Mouse (Mus musculus) embryo, embryonic 10 days (tissue): ENCODE measurements at regions not wholly inside any gene's neighbourhood (a gene's known extent, or its start where the extent isn't known, plus 50 kb on each side); places are given as distances from the start of the nearest gene placed in this dataset.
A peak's percentile ranks its signal among the peaks of the same experiment; 100 is the strongest.

Experiments
- DNase-seq: peaks from one replicate; pipeline ENCODE4 v3.0.0-alpha.2; 2015; ENCODE audit warnings: low spot score

DNA sequence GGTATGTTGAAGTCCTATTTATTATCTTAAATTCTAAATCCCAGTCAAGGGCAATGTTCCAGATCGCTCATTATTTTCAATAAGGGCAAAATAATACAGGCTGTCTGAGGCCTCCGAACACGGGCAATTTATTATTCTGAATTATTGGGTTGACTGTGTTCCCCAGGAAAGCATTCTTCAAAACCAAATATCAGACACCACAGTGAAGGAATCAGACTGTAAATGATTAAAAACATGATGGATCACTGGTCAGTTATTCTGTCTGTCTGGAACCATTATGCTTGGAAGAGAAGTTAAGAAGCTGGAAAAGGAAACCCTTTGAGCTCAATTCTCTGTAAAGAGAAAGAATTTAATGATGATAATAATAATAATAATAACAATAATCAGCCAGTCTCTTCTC is 417.4 kb upstream of the Dcn start:
- no peak for DNase-seq

DNA sequence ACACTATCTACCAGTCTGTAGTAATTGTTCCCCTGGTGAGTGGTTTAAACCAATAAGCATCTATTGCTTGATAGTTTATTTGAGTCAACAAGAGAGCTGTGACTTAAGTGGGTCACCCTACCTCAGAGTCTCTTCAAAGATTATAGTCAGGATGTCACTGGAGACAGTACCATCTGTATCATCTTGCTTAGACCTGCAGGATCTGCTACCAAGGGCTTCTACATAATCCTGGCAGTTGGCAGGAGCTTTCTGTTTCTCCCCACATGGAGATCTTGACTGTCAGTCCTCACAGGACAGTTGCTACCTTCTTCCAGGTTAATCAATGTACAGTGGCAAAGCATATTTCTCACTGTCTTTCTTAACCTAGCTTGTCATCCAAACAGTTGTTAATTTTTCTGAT is 414.9 kb upstream of the Dcn start:
- DNase-seq = no peak

DNA sequence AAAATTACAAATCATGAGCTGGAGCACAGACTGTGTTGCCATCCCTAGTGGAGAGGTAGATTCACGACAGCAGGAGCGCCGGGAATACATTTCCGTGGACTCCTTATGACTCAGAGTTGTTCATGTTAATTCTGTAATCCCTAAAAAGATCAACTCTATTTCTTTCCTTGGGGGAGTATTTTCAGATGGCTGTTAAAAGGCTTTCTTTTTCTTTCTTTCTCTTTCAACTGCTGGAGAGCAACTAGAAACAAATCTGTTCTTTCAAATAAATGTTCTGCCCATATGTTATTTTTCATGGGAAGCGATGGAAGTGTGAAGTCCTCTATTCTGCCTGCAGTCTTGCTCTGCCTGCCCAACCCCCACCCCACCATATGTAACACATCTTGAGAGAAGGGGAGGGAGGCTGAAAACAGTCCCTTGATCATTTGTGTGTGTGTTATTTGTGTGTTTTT is 401.4 kb upstream of the Dcn start:
- no peak for DNase-seq

DNA sequence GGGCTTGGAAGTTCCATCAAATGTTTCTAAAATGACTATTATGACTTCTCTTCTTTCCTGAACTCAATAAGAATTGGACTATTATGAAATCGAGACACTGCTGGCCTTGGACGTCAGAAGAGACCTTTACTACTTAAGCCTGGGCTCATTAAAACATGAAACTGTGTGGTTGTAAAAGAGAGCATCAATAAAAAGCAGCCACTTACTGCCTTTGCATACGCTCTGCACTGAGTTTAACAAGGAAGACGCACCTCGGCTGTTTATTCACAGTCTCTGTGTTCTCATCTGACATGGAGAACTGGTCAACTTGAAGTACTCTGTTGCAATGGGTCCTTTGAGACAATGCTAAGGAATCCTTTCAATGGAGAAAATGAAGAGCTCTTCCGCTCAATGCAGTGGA is 399.8 kb upstream of the Dcn start:
- DNase-seq = no peak

DNA sequence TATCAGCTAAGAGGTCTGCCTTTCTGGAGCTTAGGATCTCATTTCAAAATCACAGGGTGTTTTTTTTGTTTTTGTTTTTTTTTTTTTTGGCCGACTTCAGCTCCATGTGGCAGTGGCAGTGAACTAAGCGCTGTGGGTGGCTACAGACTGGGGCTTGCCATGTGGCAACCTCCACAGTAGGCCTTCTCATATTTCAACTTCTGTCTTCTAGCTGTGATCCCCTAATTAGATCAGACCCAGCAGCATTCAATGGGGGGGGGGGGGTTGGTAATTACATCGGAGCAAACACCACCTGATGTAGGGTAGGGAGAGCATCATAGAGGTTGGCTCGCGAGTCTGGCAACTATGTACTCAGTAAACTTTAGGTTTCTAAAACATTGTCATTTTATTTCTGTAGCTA is 392.1 kb upstream of the Dcn start:
- no peak for DNase-seq

DNA sequence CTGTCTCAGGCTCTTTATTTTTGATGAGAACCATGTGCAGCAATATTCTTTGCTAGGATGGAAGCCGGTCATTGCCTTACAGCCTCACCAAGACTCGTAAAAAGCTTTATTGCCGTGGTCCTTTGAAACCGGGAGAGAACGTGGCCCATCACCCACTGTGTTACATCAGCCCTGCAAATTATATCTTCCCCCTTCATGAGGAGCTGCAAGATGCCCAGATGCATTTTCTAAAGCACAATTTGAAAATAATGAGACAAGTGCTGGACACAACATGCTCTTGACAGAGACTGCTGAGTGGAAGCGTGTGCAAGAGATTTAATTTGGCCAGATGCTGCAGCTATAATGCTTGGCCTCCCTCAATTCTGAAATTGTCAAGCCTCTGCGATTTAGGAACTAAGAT is 389.2 kb upstream of the Dcn start:
- no peak for DNase-seq

DNA sequence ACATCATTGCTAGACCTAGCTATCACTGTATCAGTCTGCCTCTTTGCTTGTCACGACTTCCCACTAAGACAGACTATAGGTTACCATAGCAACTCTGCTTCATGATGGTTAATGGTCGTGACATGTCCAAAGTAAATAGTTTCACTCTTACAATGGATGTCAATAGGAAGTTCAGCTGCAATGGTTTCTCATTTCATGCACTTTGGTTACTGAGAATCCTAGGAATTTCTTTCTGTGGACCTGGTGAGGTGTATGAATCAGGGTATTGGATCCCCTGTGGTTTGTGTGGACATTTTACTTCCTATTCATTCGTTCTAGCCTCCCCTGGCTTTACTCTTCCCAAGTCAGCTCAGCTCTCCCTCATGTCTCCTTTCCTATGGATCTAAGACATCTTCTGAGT is 385.5 kb upstream of the Dcn start:
- DNase-seq = peak; percentile 16

DNA sequence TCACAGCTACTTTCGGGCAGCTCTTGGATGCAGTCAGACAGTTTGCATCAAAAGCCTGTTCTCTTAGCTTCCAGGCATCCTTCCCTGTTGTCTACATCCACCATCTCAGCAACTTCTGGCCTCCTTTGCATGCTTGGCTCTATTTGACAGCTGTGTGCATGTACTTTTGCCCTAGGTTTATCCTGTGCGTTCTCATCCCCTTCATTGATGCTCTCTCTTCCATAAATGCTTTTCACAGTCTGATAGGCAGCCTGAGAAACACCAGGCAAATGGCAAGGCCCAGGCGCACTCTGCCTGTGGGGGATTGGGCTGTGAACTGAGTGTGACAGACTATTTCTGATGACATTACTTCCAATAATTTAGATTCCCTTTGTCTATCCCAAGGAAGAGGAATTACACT is 364.9 kb upstream of the Dcn start:
- DNase-seq = no peak

DNA sequence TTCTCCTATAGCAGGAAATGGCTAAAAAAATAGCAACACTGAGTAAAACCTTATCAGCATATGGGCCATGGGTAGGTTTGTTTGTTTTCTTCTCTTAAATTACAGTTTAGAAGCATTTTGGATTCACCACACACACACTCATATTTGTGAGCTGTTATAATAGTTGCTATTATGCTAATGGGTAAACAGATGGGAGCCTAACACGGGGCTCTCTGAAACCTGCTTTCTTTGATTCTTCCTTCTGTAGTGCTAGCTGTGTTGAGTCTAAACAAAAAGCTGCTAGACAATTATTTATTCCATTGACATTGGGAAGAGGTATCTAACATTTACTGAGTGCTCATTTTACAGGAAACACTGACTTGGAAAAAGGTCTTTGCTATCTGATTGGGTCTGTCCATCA is 356.7 kb upstream of the Dcn start:
- no peak for DNase-seq

DNA sequence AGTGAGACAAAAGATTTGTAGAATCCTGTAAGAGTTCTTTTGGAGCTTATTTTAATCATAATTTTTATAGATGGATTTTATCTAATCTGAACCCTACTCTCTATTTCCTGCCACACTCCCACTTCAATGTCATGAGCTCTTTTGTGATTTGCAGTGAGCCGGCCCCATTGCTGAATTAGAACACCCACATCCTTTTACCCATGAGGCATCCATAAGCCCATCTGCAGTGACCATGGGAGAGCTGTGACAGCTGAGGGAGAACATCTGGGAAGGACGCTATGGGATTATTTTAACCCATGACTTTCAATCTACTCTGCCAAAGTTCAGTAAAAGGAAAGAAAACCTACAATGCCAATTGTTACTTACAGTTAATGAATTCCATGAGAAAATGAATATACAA is 337.8 kb upstream of the Dcn start:
- no peak for DNase-seq

DNA sequence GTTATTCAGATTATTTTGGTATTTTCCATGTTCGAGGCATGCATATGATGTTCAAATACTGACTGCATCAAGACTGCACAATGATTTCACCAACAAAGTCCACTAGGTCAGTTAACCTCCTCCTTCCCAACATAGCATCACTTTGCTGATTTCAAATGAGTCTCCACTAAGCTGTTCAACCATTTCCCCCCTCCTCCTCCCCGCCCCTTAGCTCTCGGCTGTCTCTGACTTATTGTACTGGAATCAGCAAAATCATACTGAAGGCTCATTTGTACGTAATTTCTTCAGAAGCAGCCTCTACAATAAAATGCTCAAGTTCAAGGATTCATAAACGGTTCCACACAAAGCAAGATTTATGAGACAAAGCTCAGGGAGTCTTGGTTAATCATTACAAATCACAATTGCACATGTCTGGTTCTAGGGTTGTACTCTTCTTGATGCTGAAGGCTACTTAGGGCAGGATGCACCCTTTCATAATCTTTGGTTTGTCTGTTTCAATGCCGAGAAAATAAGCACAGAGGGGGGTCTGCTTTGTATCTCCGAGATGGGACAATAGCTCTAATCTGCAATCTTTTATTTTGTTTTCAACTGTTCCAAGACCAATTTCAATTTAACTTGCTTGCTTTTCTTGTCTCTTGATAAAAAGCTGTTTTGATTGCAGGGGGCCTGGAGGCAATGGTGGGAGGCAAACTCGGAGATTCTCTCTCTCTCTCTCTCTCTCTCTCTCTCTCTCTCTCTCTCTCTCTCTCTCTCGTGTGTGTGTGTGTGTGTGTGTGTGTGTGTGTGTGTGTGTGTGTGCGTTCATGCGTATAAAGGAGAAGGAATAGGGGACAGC is 320.6 kb upstream of the Dcn start:
- DNase-seq = no peak

DNA sequence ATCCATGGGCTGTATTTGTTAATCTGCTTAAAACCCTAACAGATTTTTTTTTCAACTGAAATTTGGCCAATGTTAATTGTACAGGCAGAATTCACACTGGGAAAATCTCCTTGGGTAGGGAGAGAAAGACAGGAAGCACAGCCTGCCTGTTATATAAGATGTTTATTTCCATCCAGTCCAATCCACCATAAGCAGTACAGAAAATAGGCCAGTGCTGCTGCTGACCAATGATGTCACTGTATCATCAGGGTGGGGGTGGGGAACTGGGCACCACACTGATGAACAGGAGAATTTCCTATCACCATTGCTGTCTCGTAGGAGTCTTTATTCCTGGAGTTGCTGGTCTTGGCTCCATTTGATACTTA is 320.0 kb upstream of the Dcn start:
- no peak for DNase-seq

DNA sequence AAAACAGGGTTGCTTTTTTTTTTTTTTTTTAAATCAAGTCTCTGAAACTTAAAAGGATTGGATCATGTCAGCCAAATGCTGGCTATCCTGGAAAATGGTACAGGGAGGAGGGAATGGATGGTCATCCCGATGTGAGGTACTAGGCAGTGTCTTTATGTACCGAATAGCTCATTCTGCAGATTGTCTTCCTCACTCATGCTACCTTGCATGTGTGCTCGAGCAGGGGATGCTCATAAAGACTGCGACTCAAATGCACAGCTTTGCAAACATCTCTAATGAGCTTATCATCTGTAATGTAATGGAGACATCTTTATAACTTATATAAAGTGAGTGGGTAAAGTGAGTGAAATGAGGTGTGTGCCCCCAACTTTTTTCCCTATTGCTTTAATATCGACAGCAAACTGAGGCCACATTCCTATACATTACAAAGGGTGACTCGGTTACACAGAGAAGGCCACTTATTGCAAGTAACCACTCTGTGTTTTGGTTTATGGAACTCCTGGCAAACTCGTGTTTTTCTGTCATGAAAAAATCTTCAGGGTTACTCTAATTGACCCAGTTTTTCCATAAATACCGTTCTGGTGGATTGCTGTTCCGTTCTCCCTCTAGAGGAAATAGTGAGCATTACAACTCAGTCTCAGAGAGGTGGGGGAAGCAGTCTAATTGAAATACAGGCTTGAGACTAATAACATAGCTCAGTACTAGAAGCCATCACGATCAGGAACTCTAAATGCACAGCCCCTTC is 319.4 kb upstream of the Dcn start:
- DNase-seq = peak; percentile 80

DNA sequence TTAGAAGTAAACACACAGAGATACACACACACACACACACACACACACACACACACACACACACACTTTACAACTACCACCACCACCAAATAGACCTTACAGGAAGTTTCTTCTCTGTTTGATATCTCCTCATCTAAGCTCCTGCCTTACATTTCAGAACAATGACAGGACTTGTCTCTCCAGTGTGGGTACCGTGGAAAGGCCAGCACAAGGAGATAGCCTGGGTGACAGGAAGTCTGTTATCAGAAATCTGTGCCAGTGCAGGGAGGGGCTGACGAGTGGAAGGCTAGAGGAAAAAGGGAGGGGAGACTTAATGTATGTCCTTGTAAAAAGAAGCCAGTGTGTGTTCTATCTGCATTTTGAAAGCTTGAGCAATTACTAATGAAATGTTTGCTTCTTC is 318.5 kb upstream of the Dcn start:
- DNase-seq = no peak

DNA sequence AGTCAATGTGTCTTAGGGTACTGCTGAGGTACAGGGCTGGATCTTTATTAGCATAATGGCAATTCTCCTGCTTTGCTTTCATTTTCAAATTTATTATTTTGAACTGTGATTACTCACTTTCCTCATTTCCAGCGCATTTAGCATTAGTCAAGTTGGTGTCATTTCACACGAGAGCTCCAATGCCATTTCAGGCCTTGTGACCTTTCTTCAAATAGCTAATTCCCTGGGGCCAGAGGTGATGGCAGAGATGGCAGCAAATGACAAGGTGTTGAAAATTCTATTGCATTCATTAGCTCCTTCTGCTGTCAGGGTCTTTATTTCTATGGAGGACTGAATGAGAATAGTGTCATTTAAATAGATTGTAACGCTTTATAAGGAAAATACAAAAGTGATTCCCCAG is 300.9 kb upstream of the Dcn start:
- DNase-seq = peak; percentile 20

DNA sequence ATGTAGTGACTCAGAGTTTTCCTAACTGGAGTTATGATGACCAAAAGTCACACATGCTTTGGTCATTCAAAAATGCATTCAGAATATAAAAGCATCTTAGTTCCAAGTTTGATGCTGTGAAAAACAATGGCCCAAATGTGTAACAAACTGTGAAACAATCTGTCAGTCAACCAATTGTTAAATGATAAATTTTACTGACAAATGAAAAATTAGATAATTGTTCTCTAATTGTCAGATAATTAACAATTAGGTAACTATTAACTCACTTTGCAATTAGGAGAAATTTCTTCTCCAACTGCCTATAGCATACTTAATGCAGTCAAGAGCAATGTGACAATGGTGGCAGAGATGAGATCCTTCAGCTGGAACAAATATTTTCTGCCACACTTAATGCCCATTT is 289.7 kb upstream of the Dcn start:
- no peak for DNase-seq

DNA sequence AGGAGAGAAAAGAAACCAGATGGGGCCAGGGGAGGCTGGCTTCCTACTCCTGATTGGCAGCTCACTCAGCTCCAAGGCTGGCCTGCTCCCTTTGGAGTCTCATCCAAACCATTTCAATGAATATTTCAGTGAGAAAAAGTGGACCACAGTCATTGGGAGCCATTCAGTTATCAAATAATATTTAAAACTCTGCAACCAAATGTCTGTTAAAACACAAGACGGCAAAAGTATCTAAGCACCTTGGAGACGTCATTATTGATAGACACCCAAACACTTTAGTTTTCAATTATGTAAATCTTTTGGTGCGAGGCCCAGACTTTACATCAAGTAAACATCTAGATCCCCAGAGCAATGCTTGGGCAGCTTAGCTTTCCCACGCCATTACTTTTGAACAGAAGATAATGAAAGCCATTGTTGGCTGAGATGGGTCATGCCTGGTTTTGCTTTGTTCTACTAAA is 268.1 kb upstream of the Dcn start:
- no peak for DNase-seq

DNA sequence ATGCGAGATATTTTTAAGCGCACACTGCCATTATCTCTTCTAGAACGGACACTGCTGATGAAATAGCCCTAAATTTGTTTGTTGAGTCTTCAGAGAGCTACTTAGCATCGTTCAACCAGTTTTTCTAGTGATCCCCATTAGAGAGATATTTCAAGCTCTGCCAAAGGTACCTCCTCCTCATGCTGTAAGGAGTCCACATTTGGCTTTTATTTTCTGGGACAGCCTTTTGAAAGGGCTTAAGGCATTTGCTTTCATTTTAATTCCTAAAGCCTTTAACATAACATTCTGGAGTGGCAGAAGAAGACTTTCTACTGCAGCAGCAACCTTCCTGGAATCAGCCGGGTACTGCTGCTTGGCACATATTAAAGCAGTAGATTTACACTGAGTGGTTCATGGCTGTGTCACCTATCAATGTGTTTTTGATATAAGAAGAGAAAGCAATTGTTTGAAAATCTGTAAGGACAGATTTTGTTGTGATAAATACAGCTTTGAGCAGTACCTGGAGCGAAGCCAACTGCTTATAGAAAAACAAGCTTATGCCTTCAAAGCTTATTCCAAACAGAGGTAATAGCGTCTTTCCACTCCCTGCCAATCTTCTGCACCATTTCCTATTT is 267.5 kb upstream of the Dcn start:
- no peak for DNase-seq

DNA sequence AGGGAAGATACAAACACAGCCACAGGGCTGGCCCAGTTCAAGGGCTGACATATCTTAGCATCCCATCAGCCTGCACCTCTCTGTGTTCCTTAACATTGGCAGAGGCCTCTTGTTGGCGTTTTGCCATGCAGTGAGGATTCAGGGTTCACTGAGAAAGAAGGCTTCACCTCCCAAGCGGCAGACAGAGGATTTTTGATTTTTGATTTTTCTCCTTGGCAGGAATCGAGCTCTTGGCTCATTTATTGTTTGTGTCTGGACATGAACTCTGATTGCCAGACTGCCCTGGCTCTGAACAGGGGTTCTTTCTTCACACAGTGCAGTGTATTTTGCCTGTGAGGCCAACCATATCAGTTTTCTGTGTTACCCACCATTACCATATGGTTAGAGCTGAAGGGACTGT is 259.9 kb upstream of the Dcn start:
- DNase-seq = no peak

DNA sequence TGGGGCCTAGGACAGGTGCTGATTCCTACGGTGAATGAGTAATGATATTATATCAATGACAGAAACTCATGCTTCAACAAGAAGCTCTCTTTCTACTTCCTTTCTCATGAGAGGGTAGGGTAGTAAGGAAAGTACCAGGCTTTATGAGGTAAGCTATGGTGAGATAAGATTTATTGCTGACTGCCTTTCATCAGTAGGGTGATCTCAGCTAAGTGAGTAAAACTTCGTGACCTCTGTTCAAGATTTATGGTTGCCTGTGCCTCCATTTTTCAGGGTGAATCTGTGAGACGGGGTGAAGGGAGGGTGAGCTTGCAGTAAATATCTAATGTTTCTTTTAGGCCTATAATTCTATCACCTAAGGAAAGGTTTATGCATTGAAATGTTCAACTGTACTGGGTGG is 259.0 kb upstream of the Dcn start:
- DNase-seq = no peak

DNA sequence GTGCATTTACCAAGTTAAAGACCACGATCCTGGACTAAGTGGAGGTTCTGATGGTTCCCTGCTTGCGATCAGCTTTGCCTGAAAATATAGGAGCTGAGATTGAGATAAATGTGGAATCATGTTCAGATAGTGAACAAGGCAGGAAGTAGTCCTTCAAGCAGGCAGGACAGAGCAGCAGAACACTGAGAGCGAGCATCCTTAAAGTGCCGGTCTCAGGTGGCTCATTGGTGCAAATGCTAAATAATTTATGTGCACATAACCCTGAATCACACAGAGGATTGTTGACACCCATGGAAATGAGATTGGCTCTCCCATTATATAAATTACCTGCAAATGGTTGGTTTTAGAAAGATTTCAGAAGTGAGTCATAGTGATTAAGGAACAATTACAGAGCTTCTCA is 243.8 kb upstream of the Dcn start:
- DNase-seq = no peak

DNA sequence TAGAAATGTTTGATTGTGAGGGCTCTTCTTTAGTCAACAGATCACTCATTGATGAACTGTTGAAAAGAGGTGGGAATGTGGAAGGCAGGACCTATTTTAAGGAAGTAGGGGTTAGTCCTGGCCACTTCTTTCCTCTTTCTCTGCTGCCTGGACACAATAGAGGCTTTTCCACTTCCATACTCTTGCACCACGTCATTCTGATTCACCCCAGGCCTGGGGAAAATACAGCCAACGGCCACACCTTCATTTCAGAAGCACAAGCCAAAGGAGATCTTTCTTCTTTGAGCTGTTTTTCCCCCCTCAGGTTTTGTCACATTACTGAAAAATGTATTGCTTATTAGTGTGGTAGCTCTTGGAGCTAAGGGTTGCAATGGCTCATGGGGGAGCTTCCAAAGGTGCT is 237.9 kb upstream of the Dcn start:
- DNase-seq = no peak

DNA sequence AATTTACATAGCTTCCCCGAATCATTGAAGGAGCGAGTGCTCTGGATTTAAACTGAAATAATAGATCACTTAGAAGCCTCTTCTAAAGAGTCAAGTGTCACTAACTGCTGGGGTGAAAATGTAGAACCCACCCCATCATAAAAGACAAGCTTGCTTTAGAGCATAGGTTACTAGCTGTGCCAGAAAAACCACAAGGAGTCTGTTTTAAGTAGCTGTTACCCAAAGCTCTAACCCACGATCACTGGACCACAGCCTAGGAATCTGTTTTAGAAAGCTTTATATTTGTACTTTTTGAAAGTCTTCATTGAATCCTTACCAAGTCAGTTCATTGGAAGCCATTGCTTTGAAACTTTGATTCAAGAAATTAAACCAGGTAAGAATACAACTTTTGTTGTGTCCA is 233.7 kb upstream of the Dcn start:
- no peak for DNase-seq
